Mouse (Mus musculus) cerebellum, adult 2 months (tissue): Measurements from ENCODE around the gene Numb. TPM values are rescaled to one million over a fixed set of nuclear protein-coding genes. Genes with fewer than 3 reads are reported as not detected.
"Not testable (repeated sequence)": the region's sequence is repeated elsewhere in the genome, so short reads cannot be mapped to it uniquely, and the experiment has no call there.

Source experiments
- DNase-seq, 2 experiments: peaks; one replicate each; pipeline ENCODE4 v3.0.0; 2021
- H3K27ac ChIP-seq: fragments of 200-500 bp; 2 replicates; pipeline ENCODE4 v1.5.1; 2012; ENCODE audit warnings: low read length, control low read depth, inconsistent platforms; ENCODE audit not compliant: insufficient read depth
- H3K27me3 ChIP-seq: fragments of 200-500 bp; 2 replicates; pipeline ENCODE4 v1.6.1; 2012; ENCODE audit warnings: inconsistent platforms, mild to moderate bottlenecking, low read length, moderate library complexity; ENCODE audit not compliant: control insufficient read depth, insufficient read depth
- H3K4me1 ChIP-seq: fragments of 200-500 bp; 2 replicates; pipeline ENCODE4 v1.6.1; 2011; ENCODE audit warnings: low read length; ENCODE audit not compliant: control insufficient read depth, insufficient read depth
- H3K4me3 ChIP-seq: fragments of 200-500 bp; replicated peaks from 2 replicates; pipeline ENCODE3; 2011; ENCODE audit warnings: mild to moderate bottlenecking, low read depth, low read length, control low read depth; ENCODE audit not compliant: insufficient read depth
- CTCF ChIP-seq: fragments of 200-500 bp; IDR thresholded peaks from 2 replicates; pipeline ENCODE4 v1.5.1; 2011; ENCODE audit warnings: low read depth, mild to moderate bottlenecking, control low read depth, low read length, moderate library complexity, borderline replicate concordance; ENCODE audit not compliant: insufficient read depth
- POLR2A ChIP-seq: fragments of 200-500 bp; IDR thresholded peaks from 2 replicates; pipeline ENCODE4 v1.6.1; 2011; ENCODE audit warnings: low read length, control low read depth, borderline replicate concordance; ENCODE audit not compliant: insufficient read depth
- WGBS: fragments of 180-500 bp; shearing (Covaris S2); methylation state at CpG from one replicate; pipeline ENCODE4 v1.1.7; 2018; 5-methylcytosine and 5-hydroxymethylcytosine counted together
- polyA plus RNA-seq: library from polyadenylated mRNA; depleted of rRNA; stranded (reverse); fragments of >200 nt; gene quantifications from 2 replicates; pipeline ENCODE4 v1.2.3, GENCODE M21; 2012

Numb gene
- polyA plus RNA-seq, 1 experiment = 54.5 TPM

GRCm38 (mm10) chr12:83949776-83950492 lies 28.2 kb upstream of the Numb start:
- peak overlapping the region; percentile 71 for H3K4me3 ChIP-seq
- no peak for DNase-seq
- 28% methylated on average over 11 of the region's 11 CpGs for WGBS
- TF ChIP-seq CTCF (no peak), POLR2A (no peak)
- no peaks in the 10 kb centered on the region; the same call in 1 of the 2 replicates for H3K4me1 ChIP-seq
- no peak overlapping the region for H3K27ac ChIP-seq
- H3K27me3 ChIP-seq = no peaks in the 10 kb centered on the region

- Histone ChIP-seq H3K27ac (no peak overlapping the region), H3K27me3 (no peaks in the 10 kb centered on the region), H3K4me1 (no peaks in the 10 kb centered on the region; the same call in 1 of the 2 replicates), H3K4me3 (no peak overlapping the region)
- no peak for DNase-seq
- WGBS = 90% methylated on average over 4 of the region's 4 CpGs
- TF ChIP-seq CTCF = no peak
- no peak for TF ChIP-seq POLR2A
Measured at GRCm38 (mm10) chr12:83949043-83949442, 27.3 kb upstream of the Numb start.

GRCm38 (mm10) chr12:83947260-83947811 lies 25.6 kb upstream of the Numb start:
- DNase-seq = no peak
- Histone ChIP-seq H3K4me3 (no peak overlapping the region), H3K4me1 (no peaks in the 10 kb centered on the region; the same call in 1 of the 2 replicates), H3K27me3 (no peaks in the 10 kb centered on the region), H3K27ac (no peak overlapping the region)
- TF ChIP-seq POLR2A (no peak), CTCF (no peak)
- WGBS = 93% methylated on average over 8 of the region's 8 CpGs

GRCm38 (mm10) chr12:83941938-83942337 lies 20.2 kb upstream of the Numb start:
- H3K4me1 ChIP-seq = no peaks in the 10 kb centered on the region
- H3K4me3 ChIP-seq = no peak overlapping the region
- H3K27me3 ChIP-seq = no peaks in the 10 kb centered on the region
- no peak for DNase-seq
- H3K27ac ChIP-seq = no peak overlapping the region
- 91% methylated on average over 3 of the region's 3 CpGs for WGBS
- no peak for TF ChIP-seq POLR2A
- no peak for TF ChIP-seq CTCF

- Histone ChIP-seq H3K27ac (no peak overlapping the region), H3K4me3 (no peak overlapping the region), H3K27me3 (no peaks in the 10 kb centered on the region), H3K4me1 (no peaks in the 10 kb centered on the region)
- 50% methylated on average over 4 of the region's 4 CpGs for WGBS
- DNase-seq = no peak
- TF ChIP-seq CTCF (no peak), POLR2A (no peak)
Measured at GRCm38 (mm10) chr12:83940031-83940430, 18.3 kb upstream of the Numb start.

- TF ChIP-seq POLR2A (no peak), CTCF (no peak)
- no peaks in the 10 kb centered on the region for H3K4me1 ChIP-seq
- no peak overlapping the region for H3K27ac ChIP-seq
- 91% methylated on average over 2 of the region's 2 CpGs for WGBS
- no peak for DNase-seq
- H3K4me3 ChIP-seq = no peak overlapping the region
- no peaks in the 10 kb centered on the region for H3K27me3 ChIP-seq
Measured at GRCm38 (mm10) chr12:83939332-83939731, 17.6 kb upstream of the Numb start.

GRCm38 (mm10) chr12:83938592-83938991 lies 16.9 kb upstream of the Numb start:
- WGBS = 54% methylated on average over 1 of the region's 1 CpGs
- not testable (repeated sequence) for H3K27ac ChIP-seq, H3K4me3 ChIP-seq, H3K27me3 ChIP-seq, H3K4me1 ChIP-seq, DNase-seq

GRCm38 (mm10) chr12:83937600-83937999 lies 15.9 kb upstream of the Numb start:
- no peak for TF ChIP-seq POLR2A
- TF ChIP-seq CTCF = no peak
- DNase-seq = no peak

More at GRCm38 (mm10) chr12:83937600-83937999, 15.9 kb upstream of the Numb start:
- no peaks in the 10 kb centered on the region for H3K27me3 ChIP-seq
- 66% methylated on average over 10 of the region's 10 CpGs for WGBS
- no peak overlapping the region for H3K27ac ChIP-seq
- no peaks in the 10 kb centered on the region for H3K4me1 ChIP-seq
- no peak overlapping the region for H3K4me3 ChIP-seq
